Mouse (Mus musculus) urinary bladder, adult 2 months (tissue): ENCODE measurements around the gene Map3k7cl. TPM values are rescaled to one million over a fixed set of nuclear protein-coding genes. Genes with fewer than 3 reads are reported as not detected.

Experiments
- DNase-seq: peaks from one replicate; pipeline ENCODE4 v3.0.0; 2022; ENCODE audit warnings: low spot score
- polyA plus RNA-seq: library from polyadenylated mRNA; depleted of rRNA; stranded (reverse); fragments of >200 nt; gene quantifications from 2 replicates; pipeline ENCODE4 v1.2.3, GENCODE M21; 2012; rRNA removed

Map3k7cl gene
- polyA plus RNA-seq = 2.8 TPM in 2 replicates

DNA sequence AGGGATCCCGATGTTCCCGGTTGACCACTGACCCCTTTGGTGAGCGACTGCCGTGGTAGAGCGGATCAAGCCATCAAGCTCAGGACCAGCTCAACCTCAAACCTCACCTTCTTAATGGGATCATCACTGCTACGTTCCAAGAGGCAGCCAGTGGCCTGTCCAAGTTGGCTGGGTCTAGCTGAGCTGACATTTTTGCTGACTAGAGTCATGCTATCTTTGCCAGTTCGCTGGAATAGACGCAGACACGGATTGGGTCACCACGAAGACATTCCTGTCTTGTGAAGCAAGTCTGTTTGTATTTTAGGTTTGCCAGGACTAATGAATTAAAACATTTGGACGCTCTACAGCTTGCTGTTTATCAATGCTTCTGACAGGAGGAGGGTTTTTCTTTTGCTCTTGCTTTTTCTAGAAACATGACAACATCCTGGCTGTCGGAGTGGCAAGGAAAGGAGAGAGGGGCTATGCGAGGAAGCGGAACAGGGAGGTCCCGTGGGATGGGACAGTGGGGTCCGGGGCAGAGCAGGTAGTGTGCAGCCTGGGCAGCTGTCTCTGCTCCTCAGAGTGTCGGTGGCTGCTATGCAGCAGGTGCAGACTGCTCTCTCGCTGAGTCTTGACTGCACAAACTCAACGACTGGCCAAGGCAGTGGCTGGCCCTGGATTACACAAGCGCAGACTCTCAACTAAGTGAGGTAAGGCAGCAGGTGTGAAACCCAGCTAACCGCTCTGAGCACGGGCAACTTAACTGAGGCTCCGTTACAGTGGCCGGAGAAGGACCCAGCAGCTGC lies at the start of gene Map3k7cl:
Gene Map3k7cl, plus strand, starts transcription at position 424 of the 785 bp plus-strand sequence.
- DNase-seq = no peak

DNA sequence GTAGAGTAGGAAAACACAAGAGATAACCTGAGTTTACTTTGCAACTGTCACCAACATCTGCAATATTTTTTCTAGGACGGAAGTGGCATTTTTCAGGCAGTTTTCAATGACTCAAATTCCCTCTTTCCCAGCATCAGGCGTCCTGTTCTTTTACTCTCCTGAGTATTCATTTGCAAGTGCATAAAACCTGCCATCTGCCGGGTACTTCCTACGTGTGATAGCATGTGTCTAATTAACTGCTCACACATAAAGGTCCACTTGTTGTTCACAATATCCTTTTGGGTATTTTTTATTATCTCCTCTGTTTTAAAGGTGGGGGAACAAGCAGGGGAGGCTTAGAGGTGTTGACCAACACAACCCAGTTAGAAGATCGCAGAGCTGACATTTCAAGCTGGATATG lies 41.4 kb upstream of the Map3k7cl start:
- DNase-seq = no peak

DNA sequence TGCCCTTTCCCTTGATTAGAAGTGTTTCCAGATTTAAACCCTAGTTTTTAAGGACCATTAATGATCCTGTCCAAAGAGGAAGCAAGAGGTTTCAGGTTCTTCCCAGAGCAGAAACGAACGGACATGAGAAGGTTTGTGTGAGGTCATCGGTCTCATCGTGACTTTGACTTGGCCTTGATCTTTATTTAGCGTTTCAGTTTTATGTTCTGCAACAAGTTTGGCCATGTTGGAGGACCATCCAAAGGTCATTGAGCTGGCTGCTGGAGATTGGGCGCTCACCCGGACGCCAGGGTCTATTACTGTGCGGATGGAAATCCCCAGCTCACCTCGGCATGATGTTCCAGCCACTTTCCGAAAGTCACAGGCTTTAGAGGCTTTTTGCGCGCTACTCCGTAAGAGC lies 40.8 kb upstream of the Map3k7cl start:
- DNase-seq = no peak

DNA sequence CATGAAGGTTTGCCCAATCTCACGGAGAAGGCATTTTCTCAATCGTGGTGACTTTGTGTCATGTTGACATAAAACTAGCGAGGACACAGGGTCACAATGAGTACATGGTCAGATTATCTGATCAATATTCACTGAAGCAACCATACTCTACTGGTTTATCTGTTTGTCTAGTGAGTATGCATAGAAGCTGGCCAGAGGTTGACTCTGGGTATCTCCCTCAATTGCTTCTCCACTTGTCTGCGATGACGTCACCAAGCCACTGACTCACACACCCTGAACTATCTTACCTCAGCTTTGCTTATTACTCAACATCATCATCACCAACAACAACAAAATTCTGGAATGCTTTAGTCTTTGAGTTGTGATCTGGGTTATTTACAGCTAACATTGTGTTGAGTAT lies 28.9 kb upstream of the Map3k7cl start:
- DNase-seq = no peak

DNA sequence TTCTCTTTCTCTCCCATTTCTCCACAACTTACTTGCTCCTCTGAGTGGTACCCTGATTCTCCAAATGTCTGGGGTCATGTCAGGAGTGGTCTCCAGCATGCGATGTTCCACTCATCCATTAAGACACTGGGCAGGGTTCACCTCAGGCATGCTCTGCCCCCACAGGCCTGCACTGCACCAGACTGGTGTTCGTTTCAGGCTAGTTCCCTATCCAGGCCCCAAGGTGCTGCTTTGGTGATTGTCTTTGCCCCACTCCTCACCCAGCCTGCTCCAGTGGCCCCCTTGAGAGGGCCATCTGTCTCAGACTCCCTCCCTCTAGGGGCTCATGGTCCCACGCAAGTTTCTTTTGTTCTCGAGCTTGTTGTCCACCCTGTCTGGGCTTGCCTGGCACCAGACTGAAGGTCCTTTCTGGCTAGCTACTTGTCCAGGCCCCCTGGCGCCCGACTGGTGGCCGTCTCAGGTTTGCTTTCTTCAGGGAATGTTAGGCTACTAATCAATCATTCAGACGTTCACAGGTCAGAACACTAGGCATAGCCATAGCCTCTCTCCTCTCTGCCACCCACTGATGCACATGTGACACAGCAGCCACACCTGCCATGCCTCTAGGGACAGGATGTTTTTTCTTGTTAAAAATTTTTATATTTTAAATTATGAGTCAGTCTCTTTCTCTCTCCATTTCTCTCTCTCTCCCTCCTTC lies 25.4 kb upstream of the Map3k7cl start:
- no peak for DNase-seq

DNA sequence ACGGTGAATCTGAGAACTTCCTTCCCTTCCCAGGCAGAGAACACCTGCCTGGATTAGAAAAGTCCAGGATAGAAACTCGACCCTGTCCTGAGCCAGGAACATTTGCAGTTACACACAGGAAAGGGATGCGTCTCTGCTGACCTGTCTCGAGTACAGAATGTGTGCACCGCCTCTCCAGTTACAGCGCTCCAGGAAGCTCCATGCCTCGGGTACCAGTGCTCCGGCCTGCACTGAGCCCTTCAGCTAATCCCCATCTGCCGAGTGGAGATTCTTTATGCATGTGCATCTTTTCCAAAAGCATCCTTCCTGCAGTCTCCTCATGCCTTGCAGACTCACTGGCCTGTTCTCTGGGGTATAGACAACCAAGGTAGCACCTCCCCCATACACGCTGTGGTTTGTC lies 24.4 kb upstream of the Map3k7cl start:
- DNase-seq = no peak

DNA sequence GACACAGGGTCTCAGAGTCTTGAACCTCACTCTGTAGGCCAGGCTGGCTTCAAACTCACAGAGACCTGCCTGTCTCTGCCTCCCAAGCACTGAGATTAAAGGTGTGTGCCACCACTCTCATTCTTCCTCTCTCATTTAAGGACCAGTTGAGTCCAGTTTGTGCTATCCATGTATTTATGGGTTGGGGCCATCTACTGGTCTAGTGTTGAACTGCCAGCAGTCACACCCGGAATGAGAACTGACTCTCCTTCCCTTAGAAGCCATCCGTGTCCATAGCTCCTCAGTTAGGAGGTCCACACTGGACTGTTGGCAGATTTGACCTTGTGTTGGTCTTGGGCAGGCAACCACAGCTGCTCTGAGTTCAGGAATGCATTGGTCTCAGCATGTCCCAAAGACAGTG lies 4.8 kb upstream of the Map3k7cl start:
- DNase-seq = no peak

DNA sequence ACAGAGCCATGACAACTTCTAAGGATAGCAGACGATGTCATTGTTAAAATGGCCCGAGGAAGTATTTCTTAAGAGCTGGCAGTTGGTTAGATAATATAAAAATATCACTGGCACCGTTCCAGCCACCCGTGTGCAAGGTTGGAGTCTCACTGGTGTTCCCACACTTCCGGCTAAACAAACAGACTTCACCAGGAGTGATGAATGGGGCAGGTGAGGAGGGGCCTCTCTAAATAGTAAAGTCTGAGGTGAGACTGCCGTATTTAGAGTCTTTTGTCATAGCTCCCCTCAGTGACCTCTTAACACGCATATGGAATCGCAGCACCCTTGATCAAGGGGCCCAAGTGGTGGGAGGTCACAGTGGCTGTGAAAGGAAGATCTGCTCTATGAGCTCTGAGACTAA lies 3.2 kb downstream of the Map3k7cl start:
- DNase-seq = no peak

DNA sequence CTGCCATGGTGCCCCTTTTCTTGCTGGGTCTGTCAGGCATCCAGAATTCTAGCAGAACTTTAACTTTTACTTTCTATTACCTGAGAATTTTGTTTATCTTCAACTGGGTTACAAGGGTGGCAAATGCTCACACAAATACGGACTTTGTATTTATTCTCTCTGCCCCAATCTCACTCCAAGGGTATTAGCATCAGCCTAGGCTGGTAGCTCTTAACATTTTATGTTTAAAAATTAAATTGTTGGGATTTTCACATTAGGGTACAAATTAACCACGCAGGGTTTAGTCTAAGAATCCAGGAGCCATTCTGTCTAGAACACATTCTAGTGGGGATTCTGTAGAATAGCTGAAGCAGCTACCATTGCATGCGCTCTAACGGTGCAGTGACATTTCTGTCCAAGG lies 8.4 kb downstream of the Map3k7cl start:
- DNase-seq = no peak

DNA sequence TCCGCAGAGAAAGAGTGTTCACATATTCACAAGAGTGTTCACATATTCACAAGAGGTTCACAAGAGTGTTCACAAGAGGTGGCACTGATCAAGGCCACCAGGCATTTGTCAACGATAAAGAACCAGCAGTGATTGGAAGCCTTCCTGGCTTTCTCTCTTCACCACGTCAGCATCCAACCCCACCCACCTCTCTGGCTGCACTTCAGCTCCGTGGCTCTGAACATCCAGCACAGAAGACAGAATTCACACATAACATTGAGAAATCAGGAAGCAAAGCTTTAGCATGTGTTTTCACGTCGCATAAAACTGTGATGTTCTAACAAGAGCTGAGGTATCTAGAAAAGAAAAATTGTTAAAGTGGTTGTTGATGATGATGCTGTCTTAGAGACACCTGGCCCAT lies 10.4 kb downstream of the Map3k7cl start:
- DNase-seq = no peak

DNA sequence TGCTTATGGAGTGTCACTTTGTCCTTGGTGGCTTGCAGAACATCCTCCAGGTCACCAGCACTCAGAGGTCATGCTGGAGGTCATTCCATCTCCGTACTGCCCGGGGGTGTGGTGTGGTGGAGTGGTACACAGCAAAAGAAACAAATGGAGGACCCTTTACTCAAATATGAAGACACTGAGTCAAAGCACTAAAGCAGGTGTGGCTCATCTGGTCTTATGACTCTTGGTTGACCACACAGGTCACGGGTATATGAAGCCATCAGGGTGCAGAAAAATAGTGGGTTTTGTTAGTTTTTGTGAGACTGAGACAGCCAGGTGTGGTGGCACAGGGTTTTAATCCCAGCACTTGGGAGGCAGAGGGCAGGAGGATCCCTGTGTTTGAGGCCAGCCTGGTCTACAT lies 11.4 kb downstream of the Map3k7cl start:
- no peak for DNase-seq

DNA sequence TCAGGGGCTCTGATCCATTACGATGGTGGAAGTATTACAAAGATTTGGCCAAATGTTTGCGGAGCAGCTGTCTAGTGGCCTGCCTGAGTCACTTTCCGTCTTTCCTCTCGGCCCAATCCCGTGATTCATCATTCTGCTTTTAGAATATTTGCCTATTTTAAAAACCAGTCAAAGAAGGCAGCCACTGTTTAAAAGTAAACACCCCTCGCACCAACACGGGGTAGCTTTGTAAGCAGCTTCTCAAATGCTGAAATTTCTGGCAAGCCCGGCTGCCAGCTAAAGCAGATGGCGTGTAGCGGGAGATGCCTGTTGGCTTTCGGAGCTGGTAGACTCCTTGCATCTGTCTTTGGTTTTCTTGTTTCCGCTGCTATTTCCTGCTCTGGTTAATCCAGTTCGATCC lies 14.4 kb downstream of the Map3k7cl start:
- no peak for DNase-seq

DNA sequence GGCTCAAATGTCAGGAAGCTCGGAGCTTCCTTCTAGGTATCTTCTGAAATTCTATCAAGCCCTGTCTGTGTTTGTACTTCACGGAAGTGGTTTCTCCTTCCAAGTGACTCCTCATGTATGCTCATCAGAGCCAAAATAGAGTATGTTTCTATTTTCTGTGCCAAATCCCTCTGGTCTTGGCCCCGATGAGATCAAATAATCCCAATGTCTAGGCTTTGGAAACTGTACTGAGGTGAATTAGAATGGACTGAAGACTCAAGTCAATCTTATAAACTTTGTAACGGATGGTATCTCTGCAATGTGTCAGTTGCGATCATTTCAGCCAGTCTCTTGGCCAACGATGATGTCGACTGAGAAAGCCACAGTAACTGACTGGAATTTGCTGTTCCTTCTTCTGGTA lies 15.1 kb downstream of the Map3k7cl start:
- DNase-seq = no peak

DNA sequence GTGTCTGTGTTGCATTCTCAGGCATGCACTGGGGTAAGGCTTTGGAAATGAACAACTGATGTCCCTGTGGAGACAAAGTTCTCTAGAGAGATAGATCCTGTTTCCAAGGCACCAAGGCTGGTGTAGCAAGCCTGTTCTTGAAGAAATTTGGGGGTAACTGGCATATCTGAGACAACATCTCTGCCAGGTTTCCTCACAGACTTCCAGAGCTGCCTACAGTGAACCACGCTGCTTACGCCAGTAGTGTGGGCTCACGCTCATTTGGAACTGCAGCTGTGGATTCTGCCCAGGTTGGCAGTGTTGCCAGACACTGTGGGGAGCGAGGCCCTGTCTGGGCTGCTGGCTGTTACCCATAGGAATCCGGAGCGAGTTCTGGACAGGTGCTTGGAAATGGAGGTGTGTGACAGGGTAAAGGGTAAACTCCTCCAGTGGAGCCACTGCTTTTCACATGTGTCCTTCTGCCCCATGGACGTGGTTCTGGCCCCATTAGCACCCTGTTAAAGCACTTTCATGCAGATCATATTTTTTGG lies 16.5 kb downstream of the Map3k7cl start:
- no peak for DNase-seq

DNA sequence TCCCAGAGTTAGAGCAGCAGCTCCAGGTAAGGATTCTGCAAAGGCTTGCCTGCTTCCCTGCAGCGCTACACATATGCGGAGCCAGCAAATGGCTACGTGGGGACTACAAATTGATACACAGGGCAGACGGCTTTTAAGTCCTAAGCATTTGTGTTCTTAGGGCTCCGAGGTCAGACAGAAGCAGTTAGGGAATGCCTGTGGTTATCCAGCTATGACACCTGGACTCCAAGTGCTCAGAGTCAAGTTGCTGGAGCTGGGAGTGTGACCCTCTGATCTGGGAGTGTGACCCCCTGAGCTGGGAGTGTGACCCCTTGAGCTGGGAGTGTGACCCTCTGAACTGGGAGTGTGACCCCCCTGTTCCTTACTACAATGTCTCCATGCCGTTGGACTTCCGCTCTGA lies 17.2 kb downstream of the Map3k7cl start:
- DNase-seq = no peak

DNA sequence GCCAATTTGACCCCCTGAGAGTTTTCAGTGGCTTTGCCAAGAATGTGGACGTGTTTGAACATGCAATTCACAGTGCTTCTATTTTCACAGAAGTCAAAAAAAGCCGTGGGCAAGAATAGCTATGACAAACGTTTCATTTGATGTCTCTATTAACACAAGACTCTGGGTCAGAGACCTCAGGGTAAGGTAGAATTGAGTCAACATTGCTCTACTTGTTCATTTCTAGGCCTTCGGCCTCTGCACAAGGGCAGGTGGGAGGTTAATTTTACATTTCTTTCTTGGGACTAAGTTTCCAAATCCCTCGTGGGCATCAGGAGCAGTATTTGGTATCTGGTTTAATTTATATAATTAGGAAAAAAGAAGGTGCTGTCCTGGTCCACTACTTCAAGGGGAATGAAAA lies 20.3 kb downstream of the Map3k7cl start:
- DNase-seq = no peak

DNA sequence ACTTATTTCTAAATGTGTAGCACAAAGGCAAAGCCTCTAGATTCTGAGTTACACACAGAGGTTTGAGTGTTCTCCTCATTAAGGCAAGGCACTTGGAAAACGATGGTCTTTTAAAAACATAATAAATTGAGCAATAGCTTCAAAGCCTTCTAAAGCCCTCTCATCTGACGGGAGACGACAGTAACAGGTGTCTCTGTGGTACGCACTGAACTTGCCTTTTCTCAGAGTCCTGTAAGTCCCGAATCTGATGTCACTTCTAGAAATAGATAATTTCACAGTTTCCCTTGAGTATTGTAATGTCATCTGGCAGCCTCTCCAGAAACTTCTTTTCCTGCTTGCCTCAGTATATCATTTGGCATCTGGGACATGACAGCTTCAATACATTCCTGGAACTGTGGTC lies 21.0 kb downstream of the Map3k7cl start:
- no peak for DNase-seq

DNA sequence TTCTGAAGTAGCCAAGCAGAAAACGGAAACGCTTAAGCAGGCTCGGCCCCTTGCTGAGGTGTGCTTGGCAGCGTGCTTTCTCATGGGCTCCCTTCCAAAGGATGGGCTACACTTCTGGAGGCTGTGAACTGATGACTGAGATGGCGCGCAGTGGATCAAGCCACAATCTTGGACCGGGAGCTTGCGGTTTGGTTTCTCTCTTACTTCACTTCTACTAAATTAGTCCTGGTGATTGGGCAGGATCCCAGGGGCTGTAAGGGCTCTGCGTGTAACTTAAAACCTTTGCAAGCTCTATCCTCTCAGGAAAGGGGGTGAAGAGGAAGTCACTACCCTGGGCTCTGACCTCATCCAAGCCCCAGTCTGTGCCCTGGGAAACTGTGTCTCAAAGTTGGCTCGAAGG lies 22.5 kb downstream of the Map3k7cl start:
- DNase-seq = no peak

DNA sequence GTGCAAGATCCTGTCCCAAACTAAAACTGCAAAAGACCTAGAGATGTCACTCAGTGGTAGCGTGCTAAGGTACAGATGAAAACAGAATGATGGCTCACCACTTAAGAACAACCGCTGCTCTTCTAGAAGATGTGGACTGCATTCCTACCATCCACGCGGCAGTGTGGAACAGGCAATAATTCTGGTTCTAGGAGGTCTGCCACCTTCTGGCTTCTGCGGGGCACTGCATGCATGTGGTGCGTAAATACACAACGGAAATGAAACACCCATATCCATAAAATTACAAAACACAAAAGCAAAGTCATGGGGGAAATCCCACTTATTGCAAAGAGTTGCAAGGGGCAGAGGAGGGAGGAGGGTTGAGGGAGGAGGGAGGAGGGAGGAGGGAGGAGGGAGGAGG lies 25.8 kb downstream of the Map3k7cl start:
- DNase-seq = no peak

DNA sequence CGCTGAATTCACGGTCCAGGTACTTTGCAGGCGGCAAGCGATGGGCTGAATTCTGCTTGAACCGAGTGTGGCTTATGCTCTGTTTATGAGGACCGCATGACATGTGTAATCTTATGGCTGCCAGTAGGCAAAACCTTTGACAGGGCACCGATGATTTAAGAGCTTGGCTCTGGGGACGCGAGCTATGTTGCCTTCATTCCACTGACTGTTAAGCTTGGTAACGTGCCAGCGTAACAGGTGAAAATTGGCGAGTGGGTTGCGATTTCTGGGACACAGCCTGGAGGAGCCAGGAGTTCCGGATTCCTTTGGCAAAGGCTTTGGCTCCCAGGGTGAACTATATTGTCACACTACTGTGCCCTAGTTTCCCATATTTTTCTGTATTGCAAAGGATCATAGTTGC lies 26.3 kb downstream of the Map3k7cl start:
- no peak for DNase-seq

DNA sequence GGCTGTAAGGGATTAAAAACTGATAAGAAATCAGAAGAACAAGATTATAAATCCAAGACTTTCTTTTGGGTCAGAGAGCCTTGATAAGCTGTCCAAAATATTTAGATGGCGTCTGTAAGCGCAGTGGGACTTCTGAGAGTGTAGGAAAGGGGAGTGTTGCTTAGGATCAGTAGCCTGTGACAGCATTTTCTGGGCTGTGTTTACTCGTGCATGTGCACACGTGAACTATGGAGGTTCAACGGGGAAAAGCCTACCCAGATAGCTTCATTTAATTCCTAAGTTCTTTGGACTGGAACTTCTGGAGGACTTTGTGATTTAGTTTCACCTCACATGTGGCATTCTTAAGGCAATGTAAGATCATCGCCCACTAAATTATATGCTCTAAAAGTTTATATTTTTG lies 29.6 kb downstream of the Map3k7cl start:
- no peak for DNase-seq

DNA sequence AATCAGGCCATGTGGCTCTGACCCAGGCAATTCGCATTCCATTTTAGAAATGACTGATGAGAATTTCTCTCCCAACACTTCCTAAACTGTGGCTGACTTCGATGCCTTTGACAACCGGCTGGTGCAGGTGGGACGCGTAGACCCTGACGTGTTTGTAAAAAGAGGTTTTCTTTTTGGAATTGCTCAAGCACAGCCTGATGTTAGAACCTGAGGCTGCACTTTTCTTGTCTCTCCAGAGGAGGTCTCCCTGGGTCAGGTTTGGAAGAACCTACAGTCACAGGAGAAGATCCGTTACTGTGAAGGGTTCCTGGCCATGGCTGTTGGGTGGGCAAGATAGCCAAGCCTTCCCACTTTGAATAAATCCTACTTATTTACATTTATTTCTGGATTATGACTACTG lies 31.5 kb downstream of the Map3k7cl start:
- DNase-seq = no peak

DNA sequence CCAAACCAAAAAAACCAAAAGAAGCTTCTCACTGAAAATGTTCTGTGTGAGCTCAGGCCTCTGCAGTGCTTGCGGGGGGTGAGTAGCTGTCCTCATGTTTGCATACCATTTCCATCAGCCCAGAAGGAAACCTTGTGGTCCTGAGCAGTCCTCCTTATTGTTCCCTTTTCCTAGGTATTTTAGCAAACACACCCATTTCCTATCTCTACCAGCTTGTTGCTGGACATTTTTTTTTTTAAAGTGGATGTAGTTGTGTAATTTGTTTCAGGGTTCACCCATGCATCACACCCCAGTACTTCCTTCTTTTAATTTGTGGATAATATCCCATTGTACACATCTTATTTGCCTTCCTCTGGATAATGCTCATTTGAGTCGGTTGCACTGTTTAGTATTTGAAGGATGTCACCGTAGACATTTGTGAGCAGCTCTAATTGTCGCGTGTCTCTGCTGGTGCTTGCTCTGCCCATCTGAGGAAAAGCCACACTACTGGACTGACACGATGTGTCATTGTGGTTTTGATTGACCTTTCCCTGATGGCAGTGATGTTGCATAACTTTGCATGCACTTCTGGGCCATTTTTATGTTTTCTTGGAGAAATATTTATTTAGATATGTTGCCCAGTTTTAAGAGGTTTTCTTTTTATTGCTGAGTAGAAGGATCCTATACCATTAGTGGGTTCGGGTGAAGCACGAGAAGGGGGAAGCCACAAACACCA lies 32.6 kb downstream of the Map3k7cl start:
- DNase-seq = no peak
